In the genomic region with DNA sequence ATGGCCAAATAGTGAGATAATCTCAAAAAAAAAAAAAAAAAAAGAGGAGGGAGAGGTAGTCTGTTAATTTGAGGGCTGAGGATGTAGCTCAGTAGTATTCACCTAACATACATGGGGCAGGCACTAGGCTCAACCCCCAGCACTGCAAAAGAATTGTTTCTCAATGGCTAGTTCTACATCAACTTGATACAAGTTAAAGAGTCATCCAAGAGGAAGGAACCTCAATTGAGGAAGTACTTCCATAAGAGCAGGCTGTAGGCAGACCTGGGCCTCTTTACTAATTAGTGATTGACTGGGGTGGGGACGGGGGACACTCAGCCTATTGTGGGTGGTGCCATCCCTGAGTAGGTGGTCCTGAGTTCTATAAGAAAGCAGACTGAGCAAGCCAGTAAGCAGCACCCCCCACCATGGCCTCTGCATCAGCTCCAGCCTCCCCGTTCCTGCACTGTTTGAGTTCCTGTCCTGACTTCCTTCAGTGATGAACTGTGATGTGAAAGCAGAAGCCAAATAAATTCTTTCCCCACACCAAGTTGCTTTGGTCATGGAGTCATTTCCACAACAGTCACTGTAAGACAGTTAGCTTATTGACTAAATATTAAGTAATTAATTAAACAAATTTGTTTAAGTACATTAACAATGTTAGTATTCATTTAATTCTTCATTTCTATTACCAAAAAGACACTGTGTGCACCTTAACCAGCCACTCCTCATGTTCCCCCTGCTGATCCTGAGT, we compare ENCODE assay signal across 1 mouse cellular context.
TF ChIP-seq lines count a peak whose summit lies in the region.

No protein-coding gene starts in this region.

TF ChIP-seq in MEL, 35 proteins besides CTCF, POLR2A, EP300 and RAD21:
- TF ChIP-seq RCOR1 (IDR thresholded peaks at IDR 0.05; ENCODE audit: low read depth, low read length), result no peak
- TF ChIP-seq POLR2AphosphoS2 (IDR thresholded peaks at IDR 0.05; ENCODE audit: low read length), result no peak
- no peak for TF ChIP-seq CHD2 (IDR thresholded peaks at IDR 0.05; ENCODE audit: low read length)
- no peak for TF ChIP-seq TAL1 (IDR thresholded peaks at IDR 0.05; ENCODE audit: low read length)
- no peak for TF ChIP-seq SMC3 (IDR thresholded peaks at IDR 0.05; ENCODE audit: low read depth, low read length)
- no peak for TF ChIP-seq HCFC1 (IDR thresholded peaks at IDR 0.05; ENCODE audit: low read depth, low read length)
- no peak for TF ChIP-seq ETS1 (IDR thresholded peaks at IDR 0.05; ENCODE audit: low read depth, low read length)
